Mouse (Mus musculus) liver, postnatal 0 days (tissue): ENCODE measurements around the gene Rps7.

ENCODE experiments used
- CTCF ChIP-seq: sonication (generic); IDR thresholded peaks from 2 replicates; pipeline ENCODE4 v1.5.1; 2016; ENCODE audit warnings: antibody characterized with exemption, low read depth
- EP300 ChIP-seq: IDR thresholded peaks from 2 replicates; pipeline ENCODE4 v1.6.1; 2016; ENCODE audit warnings: antibody characterized with exemption, low read depth, mild to moderate bottlenecking

DNA sequence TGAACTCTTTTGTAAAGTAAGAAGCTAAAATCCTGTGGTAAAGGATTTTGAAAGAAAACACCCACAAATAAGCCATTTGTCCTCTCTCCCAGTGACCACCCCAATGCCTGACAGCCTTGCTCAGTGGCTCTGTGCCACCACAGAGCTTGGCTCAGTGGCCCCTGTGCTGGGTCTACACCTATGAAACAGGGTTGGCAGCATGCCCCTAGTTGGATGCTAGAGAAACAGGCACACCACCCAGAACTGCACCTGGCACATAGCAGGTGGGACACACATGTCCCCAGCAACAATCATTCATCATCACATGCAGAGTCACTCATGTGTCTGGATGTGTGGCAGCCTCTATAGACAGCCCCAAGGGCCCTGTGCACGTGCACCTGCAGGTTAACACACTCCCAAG, 32.3 kb downstream of the Rps7 start:
- TF ChIP-seq CTCF (no peak), EP300 (no peak)
